Mouse (Mus musculus): ENCODE data around the gene Zfhx3. TPM values are rescaled to one million over a fixed set of nuclear protein-coding genes. Genes with fewer than 3 reads are reported as not detected.

Gene Zfhx3
- polyA plus RNA-seq, 1 experiment from 2014 or later = 27.5 TPM

- Histone ChIP-seq H3K27me3 (ENCODE audit: control insufficient read depth, insufficient read depth, low read length) (no peaks in the 10 kb centered on the region), H3K36me3 (replicated peaks; ENCODE audit: control insufficient read depth, insufficient read depth, low read depth, low read length) (peaks cover 24% of the 10 kb centered on the region), H3K4me3 (ENCODE audit: low read depth, low read length) (no peak overlapping the region), H3K4me2 (ENCODE audit: low read depth, low read length) (no peak overlapping the region), H3K9me3 (replicated peaks; ENCODE audit: control insufficient read depth, low read length) (peaks cover 4% of the 10 kb centered on the region; the same call in 1 of the 2 replicates), H3K9ac (replicated peaks; ENCODE audit: low read length) (no peak overlapping the region), H3K4me1 (ENCODE audit: control insufficient read depth, insufficient read depth, low read length) (no peaks in the 10 kb centered on the region), H3K27ac (replicated peaks; ENCODE audit: low read depth, low read length) (no peak overlapping the region)
- DNase-seq (ENCODE audit: low spot score) (no peak), ATAC-seq (replicated peaks; ENCODE audit: insufficient number of reproducible peaks, low FRiP score, low TSS enrichment, low read depth) (no peak)
- 93% methylated on average over 3 of the region's 3 CpGs for WGBS
Measured at GRCm38 (mm10) chr8:108796076-108796475, 853.6 kb downstream of the Zfhx3 start.

DNA sequence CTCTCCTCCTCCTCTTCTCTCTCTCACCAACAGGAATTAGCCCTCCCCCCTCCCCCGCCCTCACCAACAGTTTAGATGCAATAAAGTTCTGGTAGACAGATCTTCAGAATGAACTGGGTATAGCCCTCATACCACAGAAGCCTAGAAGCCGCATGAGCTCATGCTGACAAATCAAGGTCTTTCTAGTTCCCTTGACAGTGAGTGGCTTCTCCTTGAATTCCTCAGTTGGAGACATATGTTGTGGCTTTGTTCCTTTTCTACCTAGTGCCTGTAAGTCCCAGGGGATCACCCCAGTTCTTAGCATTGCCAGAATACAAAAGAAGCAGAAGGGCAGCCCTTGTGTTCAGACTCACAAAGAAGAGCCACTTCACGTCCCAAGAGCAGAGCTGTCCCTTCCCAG lies 854.4 kb downstream of the Zfhx3 start:
- WGBS = 80% methylated on average over 3 of the region's 3 CpGs
- Histone ChIP-seq H3K9ac (replicated peaks; ENCODE audit: low read length) (no peak overlapping the region), H3K27ac (replicated peaks; ENCODE audit: low read depth, low read length) (no peak overlapping the region), H3K27me3 (ENCODE audit: control insufficient read depth, insufficient read depth, low read length) (no peaks in the 10 kb centered on the region), H3K4me3 (ENCODE audit: low read depth, low read length) (no peak overlapping the region), H3K4me2 (ENCODE audit: low read depth, low read length) (no peak overlapping the region), H3K9me3 (replicated peaks; ENCODE audit: control insufficient read depth, low read length) (peaks cover 4% of the 10 kb centered on the region; the same call in 1 of the 2 replicates), H3K36me3 (replicated peaks; ENCODE audit: control insufficient read depth, insufficient read depth, low read depth, low read length) (peaks cover 24% of the 10 kb centered on the region), H3K4me1 (ENCODE audit: control insufficient read depth, insufficient read depth, low read length) (no peaks in the 10 kb centered on the region)
- ATAC-seq (replicated peaks; ENCODE audit: insufficient number of reproducible peaks, low FRiP score, low TSS enrichment, low read depth) (no peak), DNase-seq (ENCODE audit: low spot score) (no peak)

GRCm38 (mm10) chr8:108798012-108798411 lies 855.6 kb downstream of the Zfhx3 start:
- no peaks in the 10 kb centered on the region for H3K9me3 ChIP-seq (replicated peaks; ENCODE audit: control insufficient read depth, low read length)
- H3K36me3 ChIP-seq (replicated peaks; ENCODE audit: control insufficient read depth, insufficient read depth, low read depth, low read length) = peaks cover 15% of the 10 kb centered on the region
- DNase-seq (ENCODE audit: low spot score) (no peak), ATAC-seq (replicated peaks; ENCODE audit: insufficient number of reproducible peaks, low FRiP score, low TSS enrichment, low read depth) (no peak)
- H3K27me3 ChIP-seq (ENCODE audit: control insufficient read depth, insufficient read depth, low read length) = no peaks in the 10 kb centered on the region
- H3K4me1 ChIP-seq (ENCODE audit: control insufficient read depth, insufficient read depth, low read length) = no peaks in the 10 kb centered on the region
- H3K27ac ChIP-seq (replicated peaks; ENCODE audit: low read depth, low read length) = no peak overlapping the region
- H3K4me3 ChIP-seq (ENCODE audit: low read depth, low read length) = no peak overlapping the region
- WGBS = 82% methylated on average over 12 of the region's 12 CpGs
- no peak overlapping the region for H3K4me2 ChIP-seq (ENCODE audit: low read depth, low read length)
- H3K9ac ChIP-seq (replicated peaks; ENCODE audit: low read length) = no peak overlapping the region

GRCm38 (mm10) chr8:108799250-108799649 lies 856.8 kb downstream of the Zfhx3 start:
- H3K36me3 ChIP-seq (replicated peaks; ENCODE audit: control insufficient read depth, insufficient read depth, low read depth, low read length) = peaks cover 6% of the 10 kb centered on the region
- no peak overlapping the region for H3K27ac ChIP-seq (replicated peaks; ENCODE audit: low read depth, low read length)
- no peak overlapping the region for H3K4me3 ChIP-seq (ENCODE audit: low read depth, low read length)
- 92% methylated on average over 6 of the region's 6 CpGs for whole genome bisulfite sequencing
- no peaks in the 10 kb centered on the region for H3K27me3 ChIP-seq (ENCODE audit: control insufficient read depth, insufficient read depth, low read length)
- H3K9ac ChIP-seq (replicated peaks; ENCODE audit: low read length) = no peak overlapping the region
- ATAC-seq (replicated peaks; ENCODE audit: insufficient number of reproducible peaks, low FRiP score, low TSS enrichment, low read depth) (no peak), DNase-seq (ENCODE audit: low spot score) (no peak)
- H3K4me1 ChIP-seq (ENCODE audit: control insufficient read depth, insufficient read depth, low read length) = no peaks in the 10 kb centered on the region
- H3K4me2 ChIP-seq (ENCODE audit: low read depth, low read length) = no peak overlapping the region
- H3K9me3 ChIP-seq (replicated peaks; ENCODE audit: control insufficient read depth, low read length) = no peaks in the 10 kb centered on the region

GRCm38 (mm10) chr8:108800357-108800756 lies 857.9 kb downstream of the Zfhx3 start:
- Histone ChIP-seq H3K36me3 (replicated peaks; ENCODE audit: control insufficient read depth, insufficient read depth, low read depth, low read length) (no peaks in the 10 kb centered on the region; the same call in none of the 2 replicates), H3K9me3 (replicated peaks; ENCODE audit: control insufficient read depth, low read length) (no peaks in the 10 kb centered on the region), H3K4me2 (ENCODE audit: low read depth, low read length) (no peak overlapping the region), H3K9ac (replicated peaks; ENCODE audit: low read length) (no peak overlapping the region), H3K4me1 (ENCODE audit: control insufficient read depth, insufficient read depth, low read length) (no peaks in the 10 kb centered on the region), H3K27ac (replicated peaks; ENCODE audit: low read depth, low read length) (no peak overlapping the region), H3K4me3 (ENCODE audit: low read depth, low read length) (no peak overlapping the region), H3K27me3 (ENCODE audit: control insufficient read depth, insufficient read depth, low read length) (no peaks in the 10 kb centered on the region)
- no peak for ATAC-seq (replicated peaks; ENCODE audit: insufficient number of reproducible peaks, low FRiP score, low TSS enrichment, low read depth)
- WGBS = 93% methylated on average over 15 of the region's 15 CpGs
- DNase-seq (ENCODE audit: low spot score) = no peak

GRCm38 (mm10) chr8:108803017-108803416 lies 860.6 kb downstream of the Zfhx3 start:
- DNase-seq (ENCODE audit: low spot score) (peak; percentile 22), ATAC-seq (replicated peaks; ENCODE audit: insufficient number of reproducible peaks, low FRiP score, low TSS enrichment, low read depth) (0 out of 2 replicates have a peak, but pooled peaks have one; percentile 46)
- WGBS = 58% methylated on average over 6 of the region's 6 CpGs
- no peaks in the 10 kb centered on the region for H3K4me1 ChIP-seq (ENCODE audit: control insufficient read depth, insufficient read depth, low read length)
- H3K9ac ChIP-seq (replicated peaks; ENCODE audit: low read length) = no peak overlapping the region
- no peaks in the 10 kb centered on the region; the same call in 1 of the 2 replicates for H3K36me3 ChIP-seq (replicated peaks; ENCODE audit: control insufficient read depth, insufficient read depth, low read depth, low read length)
- H3K27ac ChIP-seq (replicated peaks; ENCODE audit: low read depth, low read length) = no peak overlapping the region
- no peak overlapping the region for H3K4me3 ChIP-seq (ENCODE audit: low read depth, low read length)
- H3K4me2 ChIP-seq (ENCODE audit: low read depth, low read length) = no peak overlapping the region
- no peaks in the 10 kb centered on the region for H3K9me3 ChIP-seq (replicated peaks; ENCODE audit: control insufficient read depth, low read length)
- H3K27me3 ChIP-seq (ENCODE audit: control insufficient read depth, insufficient read depth, low read length) = no peaks in the 10 kb centered on the region

DNA sequence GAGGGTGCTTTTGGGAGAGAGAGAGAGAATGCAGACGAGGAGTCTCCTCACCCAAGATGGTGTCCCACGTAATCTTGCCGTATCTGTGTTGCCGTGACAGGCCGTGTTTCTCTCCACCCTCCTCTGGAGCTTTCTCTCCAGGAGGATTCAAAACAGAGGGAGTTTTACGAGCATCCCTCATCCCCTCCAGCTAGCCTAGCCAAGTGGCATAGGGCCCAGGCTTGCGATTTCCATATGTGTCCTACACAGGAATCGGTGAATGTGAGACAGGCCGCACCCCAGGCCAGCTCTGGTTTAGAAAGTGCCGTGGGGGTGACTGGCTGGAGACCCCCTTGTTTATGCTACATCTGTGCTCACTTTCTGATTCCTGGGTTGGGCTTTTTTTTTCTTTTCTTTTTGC lies 869.2 kb downstream of the Zfhx3 start:
- Histone ChIP-seq H3K36me3 (replicated peaks; ENCODE audit: control insufficient read depth, insufficient read depth, low read depth, low read length) (no peaks in the 10 kb centered on the region; the same call in 1 of the 2 replicates), H3K9me3 (replicated peaks; ENCODE audit: control insufficient read depth, low read length) (no peaks in the 10 kb centered on the region), H3K4me2 (ENCODE audit: low read depth, low read length) (no peak overlapping the region), H3K9ac (replicated peaks; ENCODE audit: low read length) (no peak overlapping the region), H3K4me1 (ENCODE audit: control insufficient read depth, insufficient read depth, low read length) (no peaks in the 10 kb centered on the region), H3K27me3 (ENCODE audit: control insufficient read depth, insufficient read depth, low read length) (no peaks in the 10 kb centered on the region), H3K4me3 (ENCODE audit: low read depth, low read length) (no peak overlapping the region), H3K27ac (replicated peaks; ENCODE audit: low read depth, low read length) (no peak overlapping the region)
- ATAC-seq (replicated peaks; ENCODE audit: insufficient number of reproducible peaks, low FRiP score, low TSS enrichment, low read depth) (no peak), DNase-seq (ENCODE audit: low spot score) (no peak)
- WGBS = 81% methylated on average over 10 of the region's 10 CpGs

DNA sequence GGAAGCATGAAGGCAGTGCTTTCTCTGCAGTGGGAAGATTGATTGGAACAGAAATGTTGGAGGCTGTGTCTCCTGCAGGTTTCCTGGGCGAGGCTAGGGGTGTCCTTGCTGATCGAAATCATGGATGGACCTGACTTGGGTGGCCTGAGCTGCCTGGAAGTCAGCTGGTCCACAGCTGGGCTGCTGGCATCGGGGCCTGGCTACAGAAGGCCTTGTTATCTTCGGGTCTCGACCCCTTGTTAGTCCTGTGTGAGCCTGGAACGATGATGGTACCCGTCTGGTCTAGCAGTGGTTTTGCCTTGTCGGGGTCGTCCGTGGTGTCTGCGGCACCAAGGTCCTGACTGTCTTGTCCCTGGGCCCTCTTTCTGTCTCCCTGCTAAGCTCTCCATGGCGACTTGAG lies 870.9 kb downstream of the Zfhx3 start:
- no peak overlapping the region for H3K4me3 ChIP-seq (ENCODE audit: low read depth, low read length)
- WGBS = 74% methylated on average over 12 of the region's 12 CpGs
- H3K27me3 ChIP-seq (ENCODE audit: control insufficient read depth, insufficient read depth, low read length) = no peaks in the 10 kb centered on the region
- no peak for DNase-seq (ENCODE audit: low spot score)
- no peak overlapping the region for H3K9ac ChIP-seq (replicated peaks; ENCODE audit: low read length)
- H3K27ac ChIP-seq (replicated peaks; ENCODE audit: low read depth, low read length) = no peak overlapping the region
- no peaks in the 10 kb centered on the region; the same call in 1 of the 2 replicates for H3K36me3 ChIP-seq (replicated peaks; ENCODE audit: control insufficient read depth, insufficient read depth, low read depth, low read length)
- H3K9me3 ChIP-seq (replicated peaks; ENCODE audit: control insufficient read depth, low read length) = no peaks in the 10 kb centered on the region
- no peak overlapping the region for H3K4me2 ChIP-seq (ENCODE audit: low read depth, low read length)
- ATAC-seq (replicated peaks; ENCODE audit: insufficient number of reproducible peaks, low FRiP score, low TSS enrichment, low read depth) = no peak
- H3K4me1 ChIP-seq (ENCODE audit: control insufficient read depth, insufficient read depth, low read length) = no peaks in the 10 kb centered on the region

All from embryonic facial prominence, embryonic 11.5 days (tissue).